Mouse (Mus musculus): ENCODE results near the gene Tmem222. TPM values are rescaled to one million over a fixed set of nuclear protein-coding genes. Genes with fewer than 3 reads are reported as not detected.

Gene Tmem222
- polyA plus RNA-seq (2016; fragmentation: Nextera tagmentation; extraction: Ambion mirVana) = 70.9 and 74.3 TPM in 2 replicates

- WGBS = under 1% methylated on average over 73 of the region's 73 CpGs
- Histone ChIP-seq H3K4me2 (peak within 1 kb of the TSS; percentile 76), H3K27me3 (no peaks in the 10 kb centered on the region)
Observed at GRCm38 (mm10) chr4:133277104-133278026, at the start of gene Tmem222. Tmem222 (minus strand) TSS chr4:133277792.

GRCm38 (mm10) chr4:133319667-133320066 is 42.1 kb upstream of the Tmem222 start:
- no peak overlapping the region for H3K9ac ChIP-seq
- WGBS = 92% methylated on average over 3 of the region's 3 CpGs
- H3K27ac ChIP-seq = no peak overlapping the region
- no peak overlapping the region for H3K4me3 ChIP-seq (replicated peaks)
- no peaks in the 10 kb centered on the region for H3K4me1 ChIP-seq
- H3K4me2 ChIP-seq = no peak overlapping the region
- no peaks in the 10 kb centered on the region for H3K9me3 ChIP-seq
- peaks cover 15% of the 10 kb centered on the region for H3K36me3 ChIP-seq (replicated peaks)
- no peaks in the 10 kb centered on the region for H3K27me3 ChIP-seq
- ATAC-seq (ENCODE audit: low FRiP score) = no peak

More at GRCm38 (mm10) chr4:133277104-133278026, at the start of gene Tmem222:
- Histone ChIP-seq H3K27ac (peak within 1 kb of the TSS; percentile 90), H3K36me3 (replicated peaks) (peaks cover 10% of the 10 kb centered on the region; the same call in 1 of the 2 replicates), H3K9ac (peak within 1 kb of the TSS; percentile 86), H3K9me3 (no peaks in the 10 kb centered on the region), H3K4me1 (peaks cover 26% of the 10 kb centered on the region), H3K4me3 (replicated peaks) (peak within 1 kb of the TSS; percentile 84)
- ATAC-seq (ENCODE audit: low FRiP score) = peak; percentile 93

GRCm38 (mm10) chr4:133315991-133316390 is 38.4 kb upstream of the Tmem222 start:
- H3K27me3 ChIP-seq = no peaks in the 10 kb centered on the region
- no peak overlapping the region for H3K27ac ChIP-seq
- H3K36me3 ChIP-seq (replicated peaks) = peaks cover 11% of the 10 kb centered on the region
- H3K4me1 ChIP-seq = no peaks in the 10 kb centered on the region
- H3K4me2 ChIP-seq = no peak overlapping the region
- WGBS = 95% methylated on average over 5 of the region's 5 CpGs
- no peak overlapping the region for H3K4me3 ChIP-seq (replicated peaks)
- H3K9me3 ChIP-seq = no peaks in the 10 kb centered on the region
- H3K9ac ChIP-seq = no peak overlapping the region
- ATAC-seq (ENCODE audit: low FRiP score) = no peak

GRCm38 (mm10) chr4:133314896-133315295 is 37.3 kb upstream of the Tmem222 start:
- no peak overlapping the region for H3K27ac ChIP-seq
- H3K9me3 ChIP-seq = no peaks in the 10 kb centered on the region
- no peaks in the 10 kb centered on the region for H3K4me1 ChIP-seq
- H3K36me3 ChIP-seq (replicated peaks) = peaks cover 11% of the 10 kb centered on the region
- H3K4me3 ChIP-seq (replicated peaks) = no peak overlapping the region
- H3K9ac ChIP-seq = no peak overlapping the region
- H3K4me2 ChIP-seq = no peak overlapping the region
- no peak for ATAC-seq (ENCODE audit: low FRiP score)
- WGBS = 85% methylated on average over 8 of the region's 8 CpGs
- no peaks in the 10 kb centered on the region for H3K27me3 ChIP-seq

- no peak for ATAC-seq (ENCODE audit: low FRiP score)
- Histone ChIP-seq H3K4me2 (no peak overlapping the region), H3K36me3 (replicated peaks) (peaks cover 10% of the 10 kb centered on the region), H3K4me3 (replicated peaks) (no peak overlapping the region), H3K9ac (no peak overlapping the region), H3K27me3 (no peaks in the 10 kb centered on the region), H3K27ac (no peak overlapping the region), H3K4me1 (no peaks in the 10 kb centered on the region), H3K9me3 (no peaks in the 10 kb centered on the region)
- 1% methylated on average over 3 of the region's 3 CpGs for WGBS
Observed at GRCm38 (mm10) chr4:133309948-133310347, 32.4 kb upstream of the Tmem222 start.

- WGBS = 37% methylated on average over 3 of the region's 3 CpGs
- H3K4me3 ChIP-seq (replicated peaks) = no peak overlapping the region
- no peaks in the 10 kb centered on the region for H3K27me3 ChIP-seq
- H3K27ac ChIP-seq = no peak overlapping the region
- peaks cover 21% of the 10 kb centered on the region for H3K36me3 ChIP-seq (replicated peaks)
- no peak for ATAC-seq (ENCODE audit: low FRiP score)
- no peak overlapping the region for H3K4me2 ChIP-seq
- H3K9me3 ChIP-seq = no peaks in the 10 kb centered on the region
- no peak overlapping the region for H3K9ac ChIP-seq
- no peaks in the 10 kb centered on the region for H3K4me1 ChIP-seq
Observed at GRCm38 (mm10) chr4:133307331-133307730, 29.7 kb upstream of the Tmem222 start.

- H3K4me3 ChIP-seq (replicated peaks) = no peak overlapping the region
- no peak overlapping the region for H3K27ac ChIP-seq
- no peak for ATAC-seq (ENCODE audit: low FRiP score)
- no peaks in the 10 kb centered on the region for H3K9me3 ChIP-seq
- H3K36me3 ChIP-seq (replicated peaks) = peaks cover 28% of the 10 kb centered on the region
- no peaks in the 10 kb centered on the region for H3K4me1 ChIP-seq
- H3K4me2 ChIP-seq = no peak overlapping the region
- H3K27me3 ChIP-seq = no peaks in the 10 kb centered on the region
- WGBS = 88% methylated on average over 7 of the region's 7 CpGs
- no peak overlapping the region for H3K9ac ChIP-seq
Observed at GRCm38 (mm10) chr4:133305825-133306224, 28.2 kb upstream of the Tmem222 start.

- Histone ChIP-seq H3K27me3 (no peaks in the 10 kb centered on the region), H3K4me1 (no peaks in the 10 kb centered on the region), H3K4me2 (no peak overlapping the region), H3K27ac (no peak overlapping the region), H3K9me3 (no peaks in the 10 kb centered on the region), H3K36me3 (replicated peaks) (peaks cover 39% of the 10 kb centered on the region), H3K9ac (no peak overlapping the region), H3K4me3 (replicated peaks) (no peak overlapping the region)
- 94% methylated on average over 7 of the region's 7 CpGs for WGBS
- no peak for ATAC-seq (ENCODE audit: low FRiP score)
Observed at GRCm38 (mm10) chr4:133304770-133305169, 27.2 kb upstream of the Tmem222 start.

GRCm38 (mm10) chr4:133302668-133303067 is 25.1 kb upstream of the Tmem222 start:
- 92% methylated on average over 5 of the region's 5 CpGs for WGBS
- ATAC-seq (ENCODE audit: low FRiP score) = no peak
- no peak overlapping the region for H3K9ac ChIP-seq
- peaks cover 11% of the 10 kb centered on the region for H3K4me1 ChIP-seq
- no peak overlapping the region for H3K4me3 ChIP-seq (replicated peaks)
- no peaks in the 10 kb centered on the region for H3K9me3 ChIP-seq
- no peak overlapping the region for H3K4me2 ChIP-seq
- H3K36me3 ChIP-seq (replicated peaks) = peaks cover 43% of the 10 kb centered on the region
- no peaks in the 10 kb centered on the region for H3K27me3 ChIP-seq
- no peak overlapping the region for H3K27ac ChIP-seq

GRCm38 (mm10) chr4:133301802-133302201 is 24.2 kb upstream of the Tmem222 start:
- peaks cover 15% of the 10 kb centered on the region for H3K4me1 ChIP-seq
- WGBS = 22% methylated on average over 4 of the region's 4 CpGs

GRCm38 (mm10) chr4:133300421-133300820 is 22.8 kb upstream of the Tmem222 start:
- no peak for ATAC-seq (ENCODE audit: low FRiP score)
- Histone ChIP-seq H3K36me3 (replicated peaks) (peaks cover 61% of the 10 kb centered on the region), H3K4me1 (peaks cover 15% of the 10 kb centered on the region), H3K9me3 (no peaks in the 10 kb centered on the region), H3K4me2 (no peak overlapping the region), H3K9ac (no peak overlapping the region), H3K4me3 (replicated peaks) (no peak overlapping the region), H3K27ac (0 out of 2 replicates have a peak overlapping the region, but pooled peaks have one; percentile 36), H3K27me3 (0 out of 2 replicates have a peak, but pooled peaks cover 3% of the 10 kb centered on the region)
- WGBS = 90% methylated on average over 11 of the region's 11 CpGs

More at GRCm38 (mm10) chr4:133301802-133302201, 24.2 kb upstream of the Tmem222 start:
- H3K9ac ChIP-seq = no peak overlapping the region
- no peaks in the 10 kb centered on the region for H3K9me3 ChIP-seq
- H3K4me3 ChIP-seq (replicated peaks) = no peak overlapping the region
- H3K4me2 ChIP-seq = no peak overlapping the region
- no peak overlapping the region for H3K27ac ChIP-seq
- H3K36me3 ChIP-seq (replicated peaks) = peaks cover 48% of the 10 kb centered on the region
- peak; percentile 25; the same call in 1 of the 2 replicates for ATAC-seq (ENCODE audit: low FRiP score)
- H3K27me3 ChIP-seq = no peaks in the 10 kb centered on the region

GRCm38 (mm10) chr4:133299701-133300100 is 22.1 kb upstream of the Tmem222 start:
- H3K4me3 ChIP-seq (replicated peaks) = no peak overlapping the region
- H3K36me3 ChIP-seq (replicated peaks) = peaks cover 64% of the 10 kb centered on the region
- 0 out of 2 replicates have a peak, but pooled peaks cover 3% of the 10 kb centered on the region for H3K27me3 ChIP-seq
- peaks cover 15% of the 10 kb centered on the region for H3K4me1 ChIP-seq
- no peak overlapping the region for H3K9ac ChIP-seq
- H3K27ac ChIP-seq = peak overlapping the region; percentile 53; the same call in 1 of the 2 replicates
- no peaks in the 10 kb centered on the region for H3K9me3 ChIP-seq
- H3K4me2 ChIP-seq = no peak overlapping the region
- WGBS = 76% methylated on average over 5 of the region's 5 CpGs
- ATAC-seq (ENCODE audit: low FRiP score) = no peak

All from forebrain, embryonic 12.5 days (tissue).